In genomic region chr15:84115727-84116126, GRCm38 (mm10) we compare ENCODE assay signal across 15 mouse cellular contexts. TPM values are rescaled to one million over a fixed set of nuclear protein-coding genes. Genes with fewer than 3 reads are reported as not detected.
DNase-seq lines count a peak whose midpoint lies in the region; ATAC-seq and TF ChIP-seq lines count a peak whose summit lies in the region.
"Had no signal": no experiment of that assay in that cellular context is flagged by ENCODE, and none has a peak within 500 bp of the region (broad histone marks: within the 10 kb centered on the region; RNA-seq: fewer than 3 reads in every experiment).

No protein-coding gene starts in this region.

- 50% methylated on average over 5 of the region's 5 CpGs for WGBS in hindbrain, postnatal 0 days
- WGBS in hindbrain, embryonic 12.5 days: 55% methylated on average over 5 of the region's 5 CpGs
- 58% methylated on average over 5 of the region's 5 CpGs for WGBS in lung, embryonic 14.5 days

- no peak overlapping the region for H3K9ac ChIP-seq in hindbrain, postnatal 0 days (replicated peaks; ENCODE audit: low read length)
- H3K9ac ChIP-seq in hindbrain, embryonic 12.5 days: no peak overlapping the region
- H3K9ac ChIP-seq in lung, embryonic 14.5 days: no peak overlapping the region

- no peaks in the 10 kb centered on the region for H3K4me1 ChIP-seq in hindbrain, postnatal 0 days (ENCODE audit: insufficient read depth, low read length)
- H3K4me1 ChIP-seq in hindbrain, embryonic 12.5 days: no peaks in the 10 kb centered on the region
- no peaks in the 10 kb centered on the region for H3K4me1 ChIP-seq in lung, embryonic 14.5 days (ENCODE audit: insufficient read depth)

- no peaks in the 10 kb centered on the region for H3K9me3 ChIP-seq in hindbrain, postnatal 0 days (ENCODE audit: low read length)
- no peaks in the 10 kb centered on the region for H3K9me3 ChIP-seq in hindbrain, embryonic 12.5 days (replicated peaks)
- H3K9me3 ChIP-seq in lung, embryonic 14.5 days (ENCODE audit: low read depth, low read length): no peaks in the 10 kb centered on the region

- no peaks in the 10 kb centered on the region for H3K36me3 ChIP-seq in hindbrain, postnatal 0 days (ENCODE audit: insufficient read depth, low read length)
- no peaks in the 10 kb centered on the region for H3K36me3 ChIP-seq in hindbrain, embryonic 12.5 days
- no peaks in the 10 kb centered on the region for H3K36me3 ChIP-seq in lung, embryonic 14.5 days (ENCODE audit: insufficient read depth)

- ATAC-seq in hindbrain, postnatal 0 days: peak; percentile 38; the same call in 1 of the 2 replicates
- ATAC-seq in hindbrain, embryonic 12.5 days (ENCODE audit: low FRiP score): no peak
- no peak for ATAC-seq in lung, embryonic 14.5 days (ENCODE audit: insufficient read depth)

- H3K27me3 ChIP-seq in hindbrain, postnatal 0 days (ENCODE audit: insufficient read depth, low read length): no peaks in the 10 kb centered on the region
- no peaks in the 10 kb centered on the region for H3K27me3 ChIP-seq in hindbrain, embryonic 12.5 days
- H3K27me3 ChIP-seq in lung, embryonic 14.5 days (ENCODE audit: insufficient read depth, low read length): no peaks in the 10 kb centered on the region

- peak; percentile 64 for TF ChIP-seq CTCF in hindbrain, postnatal 0 days (IDR thresholded peaks at IDR 0.05; ENCODE audit: low read depth)
- TF ChIP-seq CTCF in lung, embryonic 14.5 days (IDR thresholded peaks at IDR 0.05; ENCODE audit: low read depth): peak; percentile 61
- peak; percentile 45; the same call in 1 of the 2 replicates for TF ChIP-seq CTCF in brain, embryonic 14.5 days (IDR thresholded peaks at IDR 0.05; ENCODE audit: borderline replicate concordance, extremely low read depth, insufficient read depth, insufficient read length)

- DNase-seq in hindbrain, postnatal 0 days (ENCODE audit: low spot score): peak; percentile 58
- peak; percentile 26 for DNase-seq in lung, embryonic 14.5 days
- DNase-seq in lung, postnatal 25 days (ENCODE audit: low spot score): no peak
- peak; percentile 23 for DNase-seq in brain, embryonic 14.5 days (ENCODE audit: low read depth)
- peak; percentile 43 for DNase-seq in retina, embryonic 14.5 days (ENCODE audit: low spot score)
- no peak for DNase-seq in yolk sac, embryonic 10.5 days (ENCODE audit: low spot score)
- DNase-seq: adrenal gland, adult 2 months; gastrocnemius, postnatal 25 days; kidney, postnatal 14 days had no signal

- no peak for TF ChIP-seq POLR2A in brain, embryonic 14.5 days (IDR thresholded peaks at IDR 0.05; ENCODE audit: borderline replicate concordance, extremely low read depth, insufficient read depth, insufficient read length, poor library complexity, severe bottlenecking)

- no peak overlapping the region for H3K27ac ChIP-seq in hindbrain, postnatal 0 days
- no peak overlapping the region for H3K27ac ChIP-seq in hindbrain, embryonic 12.5 days
- no peak overlapping the region for H3K27ac ChIP-seq in lung, embryonic 14.5 days (ENCODE audit: low read depth)

- H3K4me3 ChIP-seq in hindbrain, postnatal 0 days (ENCODE audit: low read length): no peak overlapping the region
- no peak overlapping the region for H3K4me3 ChIP-seq in hindbrain, embryonic 12.5 days
- no peak overlapping the region for H3K4me3 ChIP-seq in lung, embryonic 14.5 days (ENCODE audit: low read depth, low read length)

- no peak overlapping the region for H3K4me2 ChIP-seq in hindbrain, postnatal 0 days (ENCODE audit: low read depth, low read length)
- no peak overlapping the region for H3K4me2 ChIP-seq in hindbrain, embryonic 12.5 days (replicated peaks)
- no peak overlapping the region for H3K4me2 ChIP-seq in lung, embryonic 14.5 days

RNA-seq across cellular contexts. Expression of gene Pnpla5, which starts 7.2 kb away (rescaled TPM):
- total RNA-seq in hindbrain, postnatal 0 days (2014; rRNA removed): not detected in 2 replicates
- polyA plus RNA-seq in hindbrain, postnatal 0 days (2015; fragmentation: Nextera tagmentation; extraction: Ambion mirVana): not detected in 2 replicates
- not detected in 2 replicates for polyA plus RNA-seq in hindbrain, embryonic 12.5 days (2016; fragmentation: Nextera tagmentation; extraction: Ambion mirVana)
- polyA plus RNA-seq in lung, embryonic 14.5 days (2014; fragmentation: Nextera tagmentation; extraction: Ambion mirVana): not detected in 2 replicates
- polyA plus RNA-seq in brain, embryonic 14.5 days (2012; rRNA removed): not detected in 2 replicates
- total RNA-seq: gastrocnemius, postnatal 25 days; heart, postnatal 14 days; left cerebral cortex, postnatal 25 days; megakaryocyte, adult 5-6 weeks; MEL had no signal
- polyA plus RNA-seq: neural tube, embryonic 11.5 days had no signal

RNA-seq across cellular contexts. Expression of gene Sult4a1, which starts 10.2 kb away (rescaled TPM):
- 248 and 251 TPM in 2 replicates for total RNA-seq in hindbrain, postnatal 0 days (2014; rRNA removed)
- polyA plus RNA-seq in hindbrain, postnatal 0 days (2015; fragmentation: Nextera tagmentation; extraction: Ambion mirVana): 155 TPM in 2 replicates
- 29.1 and 29.2 TPM in 2 replicates for polyA plus RNA-seq in hindbrain, embryonic 12.5 days (2016; fragmentation: Nextera tagmentation; extraction: Ambion mirVana)
- 0.62 and 0.75 TPM in 2 replicates for polyA plus RNA-seq in lung, embryonic 14.5 days (2014; fragmentation: Nextera tagmentation; extraction: Ambion mirVana)
- 96.9 and 102 TPM in 2 replicates for polyA plus RNA-seq in brain, embryonic 14.5 days (2012; rRNA removed)
- total RNA-seq: gastrocnemius, postnatal 25 days; megakaryocyte, adult 5-6 weeks; MEL had no signal

RNA-seq across cellular contexts. Expression of gene Efcab6, which starts 50.5 kb away (rescaled TPM):
- total RNA-seq in hindbrain, postnatal 0 days (2014; rRNA removed): 0.52 and 6.8 TPM in 2 replicates
- 0.42 and 1.6 TPM in 2 replicates for polyA plus RNA-seq in hindbrain, postnatal 0 days (2015; fragmentation: Nextera tagmentation; extraction: Ambion mirVana)
- polyA plus RNA-seq in hindbrain, embryonic 12.5 days (2016; fragmentation: Nextera tagmentation; extraction: Ambion mirVana): 0.12 and 0.46 TPM in 2 replicates
- 0.33 and 0.77 TPM in 2 replicates for polyA plus RNA-seq in lung, embryonic 14.5 days (2014; fragmentation: Nextera tagmentation; extraction: Ambion mirVana)
- polyA plus RNA-seq in brain, embryonic 14.5 days (2012; rRNA removed): 1.1 and 1.5 TPM in 2 replicates
- total RNA-seq: heart, postnatal 14 days; megakaryocyte, adult 5-6 weeks; MEL had no signal
- polyA plus RNA-seq: adrenal gland, adult 2 months had no signal

RNA-seq across cellular contexts. Expression of gene Pnpla3, which starts 51.9 kb away (rescaled TPM):
- total RNA-seq in hindbrain, postnatal 0 days (2014; rRNA removed): 7.4 and 15.4 TPM in 2 replicates
- 6.2 and 7.9 TPM in 2 replicates for polyA plus RNA-seq in hindbrain, postnatal 0 days (2015; fragmentation: Nextera tagmentation; extraction: Ambion mirVana)
- 2.7 and 3.0 TPM in 2 replicates for polyA plus RNA-seq in hindbrain, embryonic 12.5 days (2016; fragmentation: Nextera tagmentation; extraction: Ambion mirVana)
- 0.41 TPM in 1 of 2 replicates, not detected in the other for polyA plus RNA-seq in lung, embryonic 14.5 days (2014; fragmentation: Nextera tagmentation; extraction: Ambion mirVana)
- 9.2 and 12.4 TPM in 2 replicates for polyA plus RNA-seq in brain, embryonic 14.5 days (2012; rRNA removed)
- total RNA-seq: megakaryocyte, adult 5-6 weeks; MEL had no signal

Comparison
In these comparisons a context has a peak if more than half of its experiments do, and no peak if none do; other contexts are left out.
1. DNase-seq: peak in hindbrain, postnatal 0 days (single experiment), lung, embryonic 14.5 days (single experiment), brain, embryonic 14.5 days (single experiment) and retina, embryonic 14.5 days (single experiment); none in lung, postnatal 25 days (single experiment) and yolk sac, embryonic 10.5 days (single experiment).
2. RNA of gene Sult4a1, which starts 10.2 kb away (polyA plus RNA-seq): 155 TPM in hindbrain, postnatal 0 days, 96.9 to 102 TPM in brain, embryonic 14.5 days and 29.1 to 29.2 TPM in hindbrain, embryonic 12.5 days; 0.62 to 0.75 TPM in lung, embryonic 14.5 days; every median in the first group is over 10 times any median in the second.
3. Peak in every context shown above with its lines, with median percentiles within 50 percentile points of each other: CTCF ChIP-seq.